Mouse (Mus musculus): ENCODE measurements around the gene Foxo1. TPM values are rescaled to one million over a fixed set of nuclear protein-coding genes. Genes with fewer than 3 reads are reported as not detected.

The Foxo1 gene
- polyA plus RNA-seq, 1 experiment from 2014 or later, result 3.5 TPM

GRCm38 (mm10) chr3:52241062-52241461 is 27.1 kb upstream of the Foxo1 start:
- Histone ChIP-seq H3K4me1 (ENCODE audit: insufficient read depth) (no peaks in the 10 kb centered on the region), H3K9ac (replicated peaks) (no peak overlapping the region), H3K9me3 (ENCODE audit: low read length) (no peaks in the 10 kb centered on the region), H3K4me2 (ENCODE audit: low read depth, low read length) (no peak overlapping the region), H3K36me3 (replicated peaks; ENCODE audit: insufficient read depth, low read length) (no peaks in the 10 kb centered on the region), H3K4me3 (ENCODE audit: low read depth, low read length) (no peak overlapping the region), H3K27me3 (ENCODE audit: insufficient read depth, low read length) (no peaks in the 10 kb centered on the region), H3K27ac (ENCODE audit: low read depth) (no peak overlapping the region)
- no peak for TF ChIP-seq CTCF (IDR thresholded peaks at IDR 0.05; ENCODE audit: low read depth)
- TF ChIP-seq EP300 (IDR thresholded peaks at IDR 0.05; ENCODE audit: low read depth), result peak; percentile 71; the same call in 1 of the 2 replicates
- WGBS (ENCODE audit: insufficient replicate concordance), result 53% methylated on average over 5 of the region's 5 CpGs
- peak; percentile 29; the same call in 1 of the 2 replicates for ATAC-seq
- DNase-seq, result no peak

GRCm38 (mm10) chr3:52242457-52243105 is 25.6 kb upstream of the Foxo1 start:
- Histone ChIP-seq H3K4me2 (ENCODE audit: low read depth, low read length) (no peak overlapping the region), H3K4me3 (ENCODE audit: low read depth, low read length) (no peak overlapping the region), H3K9ac (replicated peaks) (no peak overlapping the region), H3K27me3 (ENCODE audit: insufficient read depth, low read length) (no peaks in the 10 kb centered on the region), H3K27ac (ENCODE audit: low read depth) (no peak overlapping the region), H3K36me3 (replicated peaks; ENCODE audit: insufficient read depth, low read length) (no peaks in the 10 kb centered on the region), H3K9me3 (ENCODE audit: low read length) (no peaks in the 10 kb centered on the region), H3K4me1 (ENCODE audit: insufficient read depth) (no peaks in the 10 kb centered on the region)
- WGBS (ENCODE audit: insufficient replicate concordance), result 38% methylated on average over 6 of the region's 6 CpGs
- ATAC-seq (no peak), DNase-seq (peak; percentile 70)
- TF ChIP-seq EP300 (IDR thresholded peaks at IDR 0.05; ENCODE audit: low read depth) (no peak), CTCF (IDR thresholded peaks at IDR 0.05; ENCODE audit: low read depth) (peak; percentile 87)

GRCm38 (mm10) chr3:52243271-52244021 is 24.7 kb upstream of the Foxo1 start:
- Histone ChIP-seq H3K4me2 (ENCODE audit: low read depth, low read length) (no peak overlapping the region), H3K4me3 (ENCODE audit: low read depth, low read length) (no peak overlapping the region), H3K36me3 (replicated peaks; ENCODE audit: insufficient read depth, low read length) (no peaks in the 10 kb centered on the region), H3K27me3 (ENCODE audit: insufficient read depth, low read length) (no peaks in the 10 kb centered on the region), H3K27ac (ENCODE audit: low read depth) (no peak overlapping the region), H3K9ac (replicated peaks) (no peak overlapping the region), H3K9me3 (ENCODE audit: low read length) (no peaks in the 10 kb centered on the region), H3K4me1 (ENCODE audit: insufficient read depth) (no peaks in the 10 kb centered on the region)
- ATAC-seq, result no peak
- peak; percentile 61 for DNase-seq
- peak; percentile 67 for TF ChIP-seq CTCF (IDR thresholded peaks at IDR 0.05; ENCODE audit: low read depth)
- no peak for TF ChIP-seq EP300 (IDR thresholded peaks at IDR 0.05; ENCODE audit: low read depth)
- WGBS (ENCODE audit: insufficient replicate concordance), result 37% methylated on average over 12 of the region's 12 CpGs

- Histone ChIP-seq H3K9ac (replicated peaks) (no peak overlapping the region), H3K4me1 (ENCODE audit: insufficient read depth) (no peaks in the 10 kb centered on the region), H3K4me3 (ENCODE audit: low read depth, low read length) (no peak overlapping the region), H3K9me3 (ENCODE audit: low read length) (no peaks in the 10 kb centered on the region), H3K4me2 (ENCODE audit: low read depth, low read length) (no peak overlapping the region), H3K36me3 (replicated peaks; ENCODE audit: insufficient read depth, low read length) (no peaks in the 10 kb centered on the region), H3K27ac (ENCODE audit: low read depth) (no peak overlapping the region), H3K27me3 (ENCODE audit: insufficient read depth, low read length) (no peaks in the 10 kb centered on the region)
- no peak for ATAC-seq
- DNase-seq, result no peak
- TF ChIP-seq CTCF (IDR thresholded peaks at IDR 0.05; ENCODE audit: low read depth) (peak; percentile 29), EP300 (IDR thresholded peaks at IDR 0.05; ENCODE audit: low read depth) (no peak)
- WGBS (ENCODE audit: insufficient replicate concordance), result 75% methylated on average over 12 of the region's 12 CpGs
Measured at GRCm38 (mm10) chr3:52245996-52246830, 21.9 kb upstream of the Foxo1 start.

- H3K36me3 ChIP-seq (replicated peaks; ENCODE audit: insufficient read depth, low read length), result no peaks in the 10 kb centered on the region
- H3K9ac ChIP-seq (replicated peaks), result no peak overlapping the region
- TF ChIP-seq CTCF (IDR thresholded peaks at IDR 0.05; ENCODE audit: low read depth), result no peak
- no peak for TF ChIP-seq EP300 (IDR thresholded peaks at IDR 0.05; ENCODE audit: low read depth)
- H3K9me3 ChIP-seq (ENCODE audit: low read length), result no peaks in the 10 kb centered on the region
- WGBS (ENCODE audit: insufficient replicate concordance), result 0% methylated on average over 1 of the region's 1 CpGs
- no peak for DNase-seq
- no peak for ATAC-seq
- H3K27ac ChIP-seq (ENCODE audit: low read depth), result no peak overlapping the region
- no peaks in the 10 kb centered on the region for H3K4me1 ChIP-seq (ENCODE audit: insufficient read depth)
- H3K27me3 ChIP-seq (ENCODE audit: insufficient read depth, low read length), result no peaks in the 10 kb centered on the region
- H3K4me3 ChIP-seq (ENCODE audit: low read depth, low read length), result no peak overlapping the region
- H3K4me2 ChIP-seq (ENCODE audit: low read depth, low read length), result no peak overlapping the region
Measured at GRCm38 (mm10) chr3:52251184-52251583, 17.0 kb upstream of the Foxo1 start.

Measured in liver, postnatal 0 days (tissue).